ENCODE assay signal across 8 mouse cellular contexts in the genomic region with DNA sequence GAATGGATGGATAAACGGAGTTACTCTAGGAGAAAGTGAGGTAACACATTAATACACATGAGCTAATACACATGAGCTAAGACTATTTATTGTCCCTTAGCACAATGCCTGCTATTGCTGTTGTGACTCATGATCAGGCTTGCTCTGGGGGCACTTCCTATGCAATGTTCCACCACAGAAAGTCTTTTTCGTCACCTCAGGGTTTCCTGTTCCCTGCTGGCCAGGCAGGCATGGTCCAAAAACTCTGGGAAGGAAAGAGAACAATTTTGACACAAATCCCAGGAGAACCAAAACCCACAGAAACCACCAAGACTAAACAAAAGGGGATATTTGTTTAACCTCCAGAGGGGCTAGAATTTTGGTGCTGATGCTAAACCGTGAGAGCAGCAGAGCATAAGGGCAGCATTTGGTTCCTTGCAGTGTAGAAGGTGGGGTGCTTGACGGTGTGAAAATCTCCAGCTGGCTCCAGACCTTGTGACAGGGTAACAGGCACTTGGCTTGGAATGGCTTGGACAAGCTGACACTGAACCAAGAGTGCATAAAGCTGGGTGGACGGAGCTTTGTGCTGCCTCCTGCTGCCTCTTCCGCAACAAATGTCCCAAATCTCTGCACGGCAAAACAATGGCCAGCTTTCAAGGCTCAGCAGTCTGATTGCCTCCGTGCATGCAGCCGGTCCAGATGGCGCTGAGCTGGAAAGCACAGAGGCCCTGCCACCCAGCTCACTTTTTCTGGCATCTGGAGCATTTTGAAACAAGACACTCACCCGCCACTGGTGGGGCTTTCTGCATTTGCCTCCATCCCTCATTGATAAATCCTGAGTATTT. TPM values are rescaled to one million over a fixed set of nuclear protein-coding genes. Genes with fewer than 3 reads are reported as not detected.
DNase-seq lines count a peak whose midpoint lies in the region; ATAC-seq and TF ChIP-seq lines count a peak whose summit lies in the region.

No protein-coding gene starts in this region.

- ATAC-seq in embryonic facial prominence, embryonic 13.5 days (ENCODE audit: insufficient number of reproducible peaks, insufficient read depth, low FRiP score, low TSS enrichment, low read depth) = peak; percentile 29; the same call in 1 of the 2 replicates
- peak; percentile 33 for ATAC-seq in limb, embryonic 13.5 days (ENCODE audit: low FRiP score, low read depth)
- ATAC-seq in stomach, embryonic 16.5 days (ENCODE audit: insufficient read depth, low FRiP score) = peak; percentile 22; the same call in 1 of the 2 replicates

- TF ChIP-seq POLR2A in bone marrow, adult 2 months (IDR thresholded peaks at IDR 0.05; ENCODE audit: borderline replicate concordance, control insufficient read depth, low read depth, low read length) = no peak

- DNase-seq in layer of hippocampus, adult 11-12 months (ENCODE audit: low spot score) = peak; percentile 76
- DNase-seq in layer of hippocampus, adult 9-10 months (ENCODE audit: low spot score) = no peak
- peak; percentile 55 for DNase-seq in heart, postnatal 25 days (ENCODE audit: low spot score)
- DNase-seq in spleen, postnatal 36 days (ENCODE audit: low spot score in 2 of 2) = no peak

- H3K27ac ChIP-seq in bone marrow, adult 2 months (ENCODE audit: control insufficient read depth, insufficient read depth, low read depth, low read length, poor library complexity) = 0 out of 2 replicates have a peak overlapping the region, but pooled peaks have one; percentile 50
- H3K27ac ChIP-seq in embryonic facial prominence, embryonic 13.5 days = peak overlapping the region; percentile 91
- H3K27ac ChIP-seq in limb, embryonic 13.5 days = peak overlapping the region; percentile 77
- peak overlapping the region; percentile 82 for H3K27ac ChIP-seq in stomach, embryonic 16.5 days (ENCODE audit: low read length)

- H3K4me3 ChIP-seq in bone marrow, adult 2 months (replicated peaks; ENCODE audit: control insufficient read depth, low read depth, low read length) = no peak overlapping the region
- H3K4me3 ChIP-seq in embryonic facial prominence, embryonic 13.5 days = no peak overlapping the region
- no peak overlapping the region for H3K4me3 ChIP-seq in limb, embryonic 13.5 days
- H3K4me3 ChIP-seq in stomach, embryonic 16.5 days (replicated peaks; ENCODE audit: low read length) = no peak overlapping the region

- H3K4me1 ChIP-seq in bone marrow, adult 2 months (ENCODE audit: control insufficient read depth, insufficient read depth, low read length) = peaks cover 4% of the 10 kb centered on the region; the same call in 1 of the 2 replicates
- peaks cover 27% of the 10 kb centered on the region for H3K4me1 ChIP-seq in embryonic facial prominence, embryonic 13.5 days
- H3K4me1 ChIP-seq in limb, embryonic 13.5 days = peaks cover 25% of the 10 kb centered on the region
- H3K4me1 ChIP-seq in stomach, embryonic 16.5 days (ENCODE audit: control insufficient read depth, insufficient read depth, low read length) = peaks cover 23% of the 10 kb centered on the region

- 44% methylated on average over 11 of the region's 11 CpGs for WGBS in bone marrow, adult 2 months
- WGBS in embryonic facial prominence, embryonic 13.5 days = 12% methylated on average over 11 of the region's 11 CpGs
- WGBS in limb, embryonic 13.5 days = 18% methylated on average over 11 of the region's 11 CpGs
- WGBS in stomach, embryonic 16.5 days = 15% methylated on average over 11 of the region's 11 CpGs

- H3K36me3 ChIP-seq in embryonic facial prominence, embryonic 13.5 days = no peaks in the 10 kb centered on the region
- H3K36me3 ChIP-seq in limb, embryonic 13.5 days = no peaks in the 10 kb centered on the region
- H3K36me3 ChIP-seq in stomach, embryonic 16.5 days (ENCODE audit: control insufficient read depth, insufficient read depth, low read length) = no peaks in the 10 kb centered on the region

- peak overlapping the region; percentile 47; the same call in 1 of the 2 replicates for H3K9ac ChIP-seq in embryonic facial prominence, embryonic 13.5 days
- H3K9ac ChIP-seq in limb, embryonic 13.5 days = peak overlapping the region; percentile 51
- peak overlapping the region; percentile 59 for H3K9ac ChIP-seq in stomach, embryonic 16.5 days (ENCODE audit: low read length)

- no peaks in the 10 kb centered on the region for H3K27me3 ChIP-seq in embryonic facial prominence, embryonic 13.5 days
- H3K27me3 ChIP-seq in limb, embryonic 13.5 days = peaks cover 7% of the 10 kb centered on the region; the same call in 1 of the 2 replicates
- H3K27me3 ChIP-seq in stomach, embryonic 16.5 days (ENCODE audit: control insufficient read depth, insufficient read depth, low read length) = no peaks in the 10 kb centered on the region; the same call in 1 of the 2 replicates

- no peaks in the 10 kb centered on the region for H3K9me3 ChIP-seq in embryonic facial prominence, embryonic 13.5 days
- no peaks in the 10 kb centered on the region for H3K9me3 ChIP-seq in limb, embryonic 13.5 days
- no peaks in the 10 kb centered on the region for H3K9me3 ChIP-seq in stomach, embryonic 16.5 days (replicated peaks; ENCODE audit: control insufficient read depth, low read length)

- intact Hi-C loops in heart, postnatal 25 days (cut with DNase I) = no loop called here

- no peak for TF ChIP-seq CTCF in bone marrow, adult 2 months (IDR thresholded peaks at IDR 0.05; ENCODE audit: control insufficient read depth, insufficient read depth, low read length)

- H3K4me2 ChIP-seq in embryonic facial prominence, embryonic 13.5 days = peak overlapping the region; percentile 36
- peak overlapping the region; percentile 38; the same call in 1 of the 2 replicates for H3K4me2 ChIP-seq in limb, embryonic 13.5 days (replicated peaks)
- peak overlapping the region; percentile 13; the same call in 1 of the 2 replicates for H3K4me2 ChIP-seq in stomach, embryonic 16.5 days (ENCODE audit: low read depth, low read length)

RNA-seq across cellular contexts. Expression of a gene that starts 3.6 kb away (rescaled TPM):
- polyA plus RNA-seq in bone marrow, adult 2 months (2011; ENCODE audit: insufficient read depth, insufficient read length, low replicate concordance, missing spikeins) = 4.6 and 13.6 TPM in 2 replicates
- polyA plus RNA-seq in embryonic facial prominence, embryonic 13.5 days (2015; fragmentation: Nextera tagmentation; extraction: Ambion mirVana) = 15.0 and 18.0 TPM in 2 replicates
- total RNA-seq in heart, postnatal 25 days (2021) = 1 to 10 TPM; 6.2 to 6.6 TPM
- 16.5 and 18.8 TPM in 2 replicates for polyA plus RNA-seq in limb, embryonic 13.5 days (2015; fragmentation: Nextera tagmentation; extraction: Ambion mirVana)
- polyA plus RNA-seq in stomach, embryonic 16.5 days (2015; fragmentation: Nextera tagmentation; extraction: Ambion mirVana) = 13.1 and 14.4 TPM in 2 replicates

RNA-seq across cellular contexts. Expression of a gene that starts 6.0 kb away (rescaled TPM):
- 22.4 and 40.2 TPM in 2 replicates for polyA plus RNA-seq in bone marrow, adult 2 months (2011; ENCODE audit: insufficient read depth, insufficient read length, low replicate concordance, missing spikeins)
- polyA plus RNA-seq in embryonic facial prominence, embryonic 13.5 days (2015; fragmentation: Nextera tagmentation; extraction: Ambion mirVana) = 97.8 and 106 TPM in 2 replicates
- total RNA-seq in heart, postnatal 25 days (2021) = 10 to 100 TPM; 15.6 to 17.8 TPM
- 97.6 and 99.6 TPM in 2 replicates for polyA plus RNA-seq in limb, embryonic 13.5 days (2015; fragmentation: Nextera tagmentation; extraction: Ambion mirVana)
- polyA plus RNA-seq in stomach, embryonic 16.5 days (2015; fragmentation: Nextera tagmentation; extraction: Ambion mirVana) = 73.5 and 78.0 TPM in 2 replicates

RNA-seq across cellular contexts. Expression of a gene that starts 11.7 kb away (rescaled TPM):
- 2.9 and 4.5 TPM in 2 replicates for polyA plus RNA-seq in bone marrow, adult 2 months (2011; ENCODE audit: insufficient read depth, insufficient read length, low replicate concordance, missing spikeins)
- polyA plus RNA-seq in embryonic facial prominence, embryonic 13.5 days (2015; fragmentation: Nextera tagmentation; extraction: Ambion mirVana) = 0.55 and 0.78 TPM in 2 replicates
- 1 to 10 TPM; 1.1 to 1.9 TPM for total RNA-seq in heart, postnatal 25 days (2021)
- polyA plus RNA-seq in limb, embryonic 13.5 days (2015; fragmentation: Nextera tagmentation; extraction: Ambion mirVana) = 0.25 and 0.40 TPM in 2 replicates
- 0.31 and 0.45 TPM in 2 replicates for polyA plus RNA-seq in stomach, embryonic 16.5 days (2015; fragmentation: Nextera tagmentation; extraction: Ambion mirVana)

RNA-seq across cellular contexts. Expression of a gene that starts 12.7 kb away (rescaled TPM):
- polyA plus RNA-seq in bone marrow, adult 2 months (2011; ENCODE audit: insufficient read depth, insufficient read length, low replicate concordance, missing spikeins) = 12.6 and 16.6 TPM in 2 replicates
- 21.6 and 22.2 TPM in 2 replicates for polyA plus RNA-seq in embryonic facial prominence, embryonic 13.5 days (2015; fragmentation: Nextera tagmentation; extraction: Ambion mirVana)
- 10 to 100 TPM; 53.2 to 53.7 TPM for total RNA-seq in heart, postnatal 25 days (2021)
- polyA plus RNA-seq in limb, embryonic 13.5 days (2015; fragmentation: Nextera tagmentation; extraction: Ambion mirVana) = 22.8 and 24.4 TPM in 2 replicates
- 25.2 and 25.7 TPM in 2 replicates for polyA plus RNA-seq in stomach, embryonic 16.5 days (2015; fragmentation: Nextera tagmentation; extraction: Ambion mirVana)

RNA-seq across cellular contexts. Expression of a gene that starts 25.2 kb away (rescaled TPM):
- 4.2 and 7.2 TPM in 2 replicates for polyA plus RNA-seq in bone marrow, adult 2 months (2011; ENCODE audit: insufficient read depth, insufficient read length, low replicate concordance, missing spikeins)
- polyA plus RNA-seq in embryonic facial prominence, embryonic 13.5 days (2015; fragmentation: Nextera tagmentation; extraction: Ambion mirVana) = 7.5 and 10.2 TPM in 2 replicates
- total RNA-seq in heart, postnatal 25 days (2021) = 1 to 10 TPM; 1.7 to 1.8 TPM
- polyA plus RNA-seq in limb, embryonic 13.5 days (2015; fragmentation: Nextera tagmentation; extraction: Ambion mirVana) = 6.6 and 7.3 TPM in 2 replicates
- polyA plus RNA-seq in stomach, embryonic 16.5 days (2015; fragmentation: Nextera tagmentation; extraction: Ambion mirVana) = 3.5 and 4.8 TPM in 2 replicates

Comparison
In these comparisons a context has a peak if more than half of its experiments do, and no peak if none do; other contexts are left out.
1. DNase-seq: peak in layer of hippocampus, adult 11-12 months (single experiment) and heart, postnatal 25 days (single experiment); none in layer of hippocampus, adult 9-10 months (single experiment) and spleen, postnatal 36 days (0 of 2).
2. Peak in every context shown above with its lines, with median percentiles within 50 percentile points of each other: H3K27ac ChIP-seq, ATAC-seq, H3K4me2 ChIP-seq and H3K9ac ChIP-seq.